ENCODE assay signal across 8 mouse cellular contexts in genomic region chrX:36226577-36226976, GRCm38 (mm10). TPM values are rescaled to one million over a fixed set of nuclear protein-coding genes. Genes with fewer than 3 reads are reported as not detected.
A peak's percentile ranks its signal among the peaks of the same experiment; 100 is the strongest.
DNase-seq lines count a peak whose midpoint lies in the region; ATAC-seq lines count a peak whose summit lies in the region.
"Had no signal": no experiment of that assay in that cellular context is flagged by ENCODE, and none has a peak within 500 bp of the region (broad histone marks: within the 10 kb centered on the region; RNA-seq: fewer than 3 reads in every experiment).

No protein-coding gene starts in this region.

- H3K4me2 ChIP-seq in midbrain, embryonic 11.5 days: no peak overlapping the region
- no peak overlapping the region for H3K4me2 ChIP-seq in midbrain, embryonic 16.5 days (ENCODE audit: low read length)
- no peak overlapping the region for H3K4me2 ChIP-seq in limb, embryonic 11.5 days (ENCODE audit: low read depth, severe bottlenecking)

- no peak overlapping the region for H3K9ac ChIP-seq in midbrain, embryonic 11.5 days (ENCODE audit: low read length)
- H3K9ac ChIP-seq in midbrain, embryonic 16.5 days (ENCODE audit: low read depth, low read length): no peak overlapping the region
- H3K9ac ChIP-seq in limb, embryonic 11.5 days (ENCODE audit: low read length): no peak overlapping the region

- no peak for ATAC-seq in midbrain, embryonic 11.5 days (ENCODE audit: low FRiP score)
- ATAC-seq in midbrain, embryonic 16.5 days: no peak
- ATAC-seq in limb, embryonic 11.5 days (ENCODE audit: insufficient number of reproducible peaks, low FRiP score, low TSS enrichment, low read depth): no peak

- H3K27ac ChIP-seq in midbrain, embryonic 11.5 days (ENCODE audit: low read depth, low read length): no peak overlapping the region
- H3K27ac ChIP-seq in midbrain, embryonic 16.5 days (ENCODE audit: low read length): no peak overlapping the region
- H3K27ac ChIP-seq in limb, embryonic 11.5 days (replicated peaks; ENCODE audit: low read depth, low read length): no peak overlapping the region

- no peaks in the 10 kb centered on the region for H3K9me3 ChIP-seq in midbrain, embryonic 11.5 days (ENCODE audit: control insufficient read depth, low read length)
- no peaks in the 10 kb centered on the region for H3K9me3 ChIP-seq in midbrain, embryonic 16.5 days (replicated peaks; ENCODE audit: control insufficient read depth, low read length, poor library complexity, severe bottlenecking)
- no peaks in the 10 kb centered on the region for H3K9me3 ChIP-seq in limb, embryonic 11.5 days (ENCODE audit: control insufficient read depth, low read length)

- no peaks in the 10 kb centered on the region for H3K36me3 ChIP-seq in midbrain, embryonic 11.5 days (ENCODE audit: control insufficient read depth, insufficient read depth, low read length)
- H3K36me3 ChIP-seq in midbrain, embryonic 16.5 days (ENCODE audit: control insufficient read depth, insufficient read depth, low read length): no peaks in the 10 kb centered on the region
- no peaks in the 10 kb centered on the region for H3K36me3 ChIP-seq in limb, embryonic 11.5 days (ENCODE audit: control insufficient read depth, insufficient read depth, low read length)

- 45% methylated on average over 2 of the region's 2 CpGs for WGBS in midbrain, embryonic 11.5 days
- 47% methylated on average over 2 of the region's 2 CpGs for WGBS in midbrain, embryonic 16.5 days
- WGBS in limb, embryonic 11.5 days: 39% methylated on average over 2 of the region's 2 CpGs

- DNase-seq in midbrain, embryonic 11.5 days (ENCODE audit: low spot score, missing footprints): peak; percentile 83
- DNase-seq in adrenal gland, adult 2 months: peak; percentile 35
- DNase-seq in cerebellum, postnatal 36 days: peak; percentile 30 to 37
- DNase-seq in kidney, adult 9 months: peak; percentile 44
- DNase-seq in limb, embryonic 11.5 days (ENCODE audit: low spot score): peak; percentile 50
- DNase-seq in right cerebral cortex, postnatal 10 days (ENCODE audit: low spot score in 2 of 2): peak; percentile 46 to 61

- no peaks in the 10 kb centered on the region for H3K27me3 ChIP-seq in midbrain, embryonic 11.5 days (ENCODE audit: control insufficient read depth, insufficient read depth, low read length)
- H3K27me3 ChIP-seq in midbrain, embryonic 16.5 days (ENCODE audit: control insufficient read depth, insufficient read depth, low read depth, low read length): no peaks in the 10 kb centered on the region
- no peaks in the 10 kb centered on the region for H3K27me3 ChIP-seq in limb, embryonic 11.5 days (ENCODE audit: control insufficient read depth, insufficient read depth, low read length)

- H3K4me1 ChIP-seq in midbrain, embryonic 11.5 days (ENCODE audit: control insufficient read depth, insufficient read depth, low read length): no peaks in the 10 kb centered on the region
- H3K4me1 ChIP-seq in midbrain, embryonic 16.5 days (ENCODE audit: control insufficient read depth, insufficient read depth, low read length): no peaks in the 10 kb centered on the region
- H3K4me1 ChIP-seq in limb, embryonic 11.5 days (ENCODE audit: control insufficient read depth, insufficient read depth, low read length): no peaks in the 10 kb centered on the region

- H3K4me3 ChIP-seq in midbrain, embryonic 11.5 days (ENCODE audit: low read depth, low read length): no peak overlapping the region
- H3K4me3 ChIP-seq in midbrain, embryonic 16.5 days (ENCODE audit: low read depth, low read length): no peak overlapping the region
- no peak overlapping the region for H3K4me3 ChIP-seq in limb, embryonic 11.5 days (ENCODE audit: low read depth, low read length)
- H3K4me3 ChIP-seq: myocyte had no signal

RNA-seq across cellular contexts. Expression of gene Zcchc12, which starts 30.9 kb away (rescaled TPM):
- polyA plus RNA-seq in midbrain, embryonic 11.5 days (2014; fragmentation: Nextera tagmentation; extraction: Ambion mirVana): 46.7 and 50.7 TPM in 2 replicates
- polyA plus RNA-seq in midbrain, embryonic 16.5 days (2015; fragmentation: Nextera tagmentation; extraction: Ambion mirVana): 514 and 548 TPM in 2 replicates
- total RNA-seq in adrenal gland, adult 2 months (2021): 1 to 10 TPM; 3.3 to 6.6 TPM
- polyA plus RNA-seq in adrenal gland, adult 2 months (2012; rRNA removed): 0.34 and 0.40 TPM in 2 replicates
- 7.8 and 8.8 TPM in 2 replicates for polyA plus RNA-seq in limb, embryonic 11.5 days (2014; fragmentation: Nextera tagmentation; extraction: Ambion mirVana)
